Mouse (Mus musculus): Measurements from ENCODE around the gene Rab14.

Gene Rab14

GRCm38 (mm10) chr2:35200898-35201668 is at the start of gene Rab14:
Rab14 (minus strand) TSS chr2:35201120.
- DNase-seq (ENCODE audit: low spot score): peak; percentile 100

- no peak for DNase-seq (ENCODE audit: low spot score)
These were observed 46.8 kb upstream of the Rab14 start for GRCm38 (mm10) chr2:35247763-35248162.

GRCm38 (mm10) chr2:35244241-35244640 is 43.3 kb upstream of the Rab14 start:
- DNase-seq (ENCODE audit: low spot score): no peak

- no peak for DNase-seq (ENCODE audit: low spot score)
These were observed 34.1 kb upstream of the Rab14 start for GRCm38 (mm10) chr2:35235021-35235420.

- DNase-seq (ENCODE audit: low spot score): no peak
These were observed 33.0 kb upstream of the Rab14 start for GRCm38 (mm10) chr2:35233898-35234297.

- no peak for DNase-seq (ENCODE audit: low spot score)
These were observed 31.9 kb upstream of the Rab14 start for GRCm38 (mm10) chr2:35232595-35233445.

GRCm38 (mm10) chr2:35231871-35232270 is 31.0 kb upstream of the Rab14 start:
- no peak for DNase-seq (ENCODE audit: low spot score)

- DNase-seq (ENCODE audit: low spot score): no peak
These were observed 29.3 kb upstream of the Rab14 start for GRCm38 (mm10) chr2:35230215-35230614.

- no peak for DNase-seq (ENCODE audit: low spot score)
These were observed 27.2 kb upstream of the Rab14 start for GRCm38 (mm10) chr2:35228145-35228544.

- DNase-seq (ENCODE audit: low spot score): no peak
These were observed 23.4 kb upstream of the Rab14 start for GRCm38 (mm10) chr2:35224285-35224684.

GRCm38 (mm10) chr2:35222822-35223391 is 22.0 kb upstream of the Rab14 start:
- no peak for DNase-seq (ENCODE audit: low spot score)

GRCm38 (mm10) chr2:35218736-35219135 is 17.8 kb upstream of the Rab14 start:
- DNase-seq (ENCODE audit: low spot score): no peak

- DNase-seq (ENCODE audit: low spot score): no peak
These were observed 15.8 kb upstream of the Rab14 start for GRCm38 (mm10) chr2:35216701-35217100.

GRCm38 (mm10) chr2:35215363-35215762 is 14.4 kb upstream of the Rab14 start:
- DNase-seq (ENCODE audit: low spot score): no peak

- DNase-seq (ENCODE audit: low spot score): peak; percentile 84
These were observed 14.0 kb upstream of the Rab14 start for GRCm38 (mm10) chr2:35214881-35215358.

GRCm38 (mm10) chr2:35213345-35213910 is 12.5 kb upstream of the Rab14 start:
- DNase-seq (ENCODE audit: low spot score): no peak

GRCm38 (mm10) chr2:35211681-35212080 is 10.8 kb upstream of the Rab14 start:
- DNase-seq (ENCODE audit: low spot score): no peak

GRCm38 (mm10) chr2:35208931-35209665 is 8.2 kb upstream of the Rab14 start:
- no peak for DNase-seq (ENCODE audit: low spot score)

- no peak for DNase-seq (ENCODE audit: low spot score)
These were observed 7.1 kb upstream of the Rab14 start for GRCm38 (mm10) chr2:35208054-35208453.

- no peak for DNase-seq (ENCODE audit: low spot score)
These were observed 5.8 kb upstream of the Rab14 start for GRCm38 (mm10) chr2:35206761-35207160.

GRCm38 (mm10) chr2:35203729-35204128 is 2.8 kb upstream of the Rab14 start:
- no peak for DNase-seq (ENCODE audit: low spot score)

Measured in ovary, postnatal 36 days (tissue).